Mouse (Mus musculus) adrenal gland, adult 8-10 months (tissue): Measurements from ENCODE around the gene Ccin. TPM values are rescaled to one million over a fixed set of nuclear protein-coding genes. Genes with fewer than 3 reads are reported as not detected.
A peak's percentile ranks its signal among the peaks of the same experiment; 100 is the strongest.

Experiments used
- DNase-seq: peaks from one replicate; pipeline ENCODE4 v3.0.0; 2022
- total RNA-seq, 4 experiments: library from RNA; stranded (reverse); gene quantifications; 2 replicates each; pipeline ENCODE4 v1.2.4; 2022

The Ccin gene
- total RNA-seq, 4 experiments from 2014 or later = not detected

DNA sequence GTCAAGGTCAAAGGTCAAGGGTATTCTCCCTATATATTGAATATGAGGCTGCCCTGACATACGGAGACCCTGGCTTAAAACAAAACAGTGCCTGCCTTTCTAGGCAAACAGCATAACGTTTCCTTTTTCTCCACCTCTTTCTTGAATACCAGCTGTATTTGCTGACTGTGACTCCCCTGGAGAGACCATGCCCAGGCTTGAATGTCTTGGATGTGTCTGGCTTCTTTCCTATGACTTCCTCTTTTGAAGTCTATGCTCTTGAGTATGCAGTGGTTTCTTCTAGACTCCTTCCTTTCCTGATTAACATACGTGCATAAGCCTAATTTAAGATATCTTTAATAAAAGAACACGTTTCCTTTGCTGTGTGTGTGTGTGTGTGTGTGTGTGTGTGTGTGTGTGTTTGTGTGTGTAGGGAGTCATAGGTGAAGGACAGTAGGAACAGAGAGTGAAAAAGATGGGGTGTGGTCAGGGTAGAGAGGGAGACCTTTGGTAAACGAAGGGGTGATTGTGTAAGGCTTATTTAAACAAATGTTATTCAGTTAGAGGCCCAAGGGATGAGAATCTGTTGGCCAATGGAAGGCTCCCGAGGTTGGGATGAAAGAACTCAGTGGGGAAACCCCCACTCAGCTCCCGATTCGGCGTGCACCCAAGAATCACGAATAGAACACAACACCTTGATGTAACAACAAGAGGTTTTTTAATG lies 8.2 kb upstream of the Ccin start:
- no peak for DNase-seq

GRCm38 (mm10) chr4:43976223-43976740 lies 7.0 kb upstream of the Ccin start:
- no peak for DNase-seq

DNA sequence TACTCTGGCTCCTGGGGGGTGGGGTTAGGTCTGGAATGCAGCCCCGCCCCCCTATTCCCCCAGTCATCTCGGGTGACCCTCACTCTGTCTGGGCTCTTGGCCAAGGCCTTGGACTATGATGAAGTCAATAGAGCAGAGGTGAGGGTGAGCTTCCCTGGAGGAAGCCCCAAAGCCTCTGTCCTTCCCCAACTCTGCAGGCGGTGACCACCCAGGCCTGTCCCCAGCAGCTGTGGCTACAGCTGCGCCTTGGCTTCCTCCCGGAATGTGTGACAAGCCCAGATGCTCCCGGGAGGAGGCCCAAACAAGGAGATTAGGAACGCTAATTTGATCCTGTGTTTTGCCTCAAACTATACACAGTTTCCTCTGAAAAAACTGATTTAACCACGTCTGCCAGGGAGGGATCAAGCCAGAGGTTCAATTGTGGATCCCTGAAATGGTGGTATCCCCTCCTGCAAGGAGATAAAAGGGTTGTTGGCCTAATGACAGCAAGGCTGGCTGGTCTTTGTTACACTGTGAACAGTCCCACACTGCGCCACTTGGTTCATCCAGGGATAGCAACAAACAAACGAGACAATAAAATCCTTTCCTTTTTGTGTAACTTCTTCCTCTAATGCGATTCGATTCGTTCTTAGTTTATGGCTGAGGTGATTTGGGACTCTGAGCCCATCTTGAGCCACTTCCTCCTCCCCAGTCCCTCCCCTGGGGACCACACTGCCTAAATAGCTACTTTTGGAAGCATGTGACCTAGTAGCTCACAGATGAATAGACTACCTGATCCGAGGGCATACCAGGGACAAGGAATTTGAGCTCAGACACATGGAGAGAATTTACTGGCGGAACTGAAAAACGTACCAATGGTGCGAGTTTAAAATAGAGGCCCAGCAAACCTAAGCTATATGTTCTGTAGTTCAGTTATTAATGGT lies 4.5 kb upstream of the Ccin start:
- peak; percentile 71 for DNase-seq

GRCm38 (mm10) chr4:43979746-43980145 lies 3.5 kb upstream of the Ccin start:
- DNase-seq = peak; percentile 44

DNA sequence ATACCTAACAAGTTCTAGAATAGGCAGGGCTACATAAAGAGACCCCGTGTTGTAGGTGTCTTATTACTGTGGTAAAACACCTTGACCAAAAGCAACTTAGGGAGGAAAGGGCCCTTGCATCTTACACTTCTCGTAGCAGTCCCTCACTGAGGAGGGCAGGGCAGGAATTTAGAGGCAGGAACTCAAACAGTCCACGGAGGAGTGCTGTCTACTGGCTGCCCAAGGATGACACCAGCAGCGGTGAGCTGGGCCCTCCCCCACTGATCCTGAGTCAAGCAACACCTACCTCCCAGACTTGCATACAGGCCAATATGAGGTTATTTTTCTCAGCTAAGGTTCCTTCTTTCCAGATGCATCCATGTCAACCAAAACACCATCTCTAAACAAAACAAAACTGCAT lies 3.0 kb upstream of the Ccin start:
- no peak for DNase-seq

GRCm38 (mm10) chr4:43980846-43981245 lies 2.4 kb upstream of the Ccin start:
- no peak for DNase-seq

- DNase-seq = no peak
Observed at GRCm38 (mm10) chr4:43981251-43981650, 2.0 kb upstream of the Ccin start.

DNA sequence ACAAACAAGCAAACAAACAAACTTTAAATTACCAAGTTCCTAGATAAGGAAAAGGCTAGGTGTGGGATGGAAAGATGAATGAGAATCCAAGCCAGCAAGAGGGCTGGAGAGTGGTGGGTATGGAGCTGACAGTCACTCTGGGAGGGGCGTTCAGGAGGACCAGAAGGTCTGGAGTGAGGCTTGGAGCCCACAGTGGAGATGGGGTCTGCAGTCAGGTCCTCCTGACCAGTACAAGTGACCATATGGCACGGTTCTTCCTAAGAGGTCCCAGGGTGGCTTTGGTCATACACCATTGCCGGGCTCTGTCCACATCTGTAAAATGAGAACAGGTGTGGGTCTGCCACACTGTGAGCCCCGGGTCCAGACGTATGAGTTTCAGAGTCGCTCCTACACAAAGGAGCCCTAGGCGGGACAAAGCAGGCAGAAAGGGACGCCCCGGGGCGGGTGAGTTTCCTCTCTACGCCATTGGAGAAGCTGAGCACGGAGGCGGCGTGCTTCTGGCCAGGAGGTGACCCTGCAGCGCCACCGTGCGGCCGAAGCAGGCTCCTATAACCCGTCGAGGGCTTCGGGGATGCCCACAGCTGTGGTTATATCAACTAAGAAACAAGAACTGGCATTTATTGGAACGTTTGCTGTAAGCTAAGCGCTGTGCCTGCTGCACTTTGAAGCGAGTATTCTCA lies 1.1 kb upstream of the Ccin start:
- peak; percentile 83 for DNase-seq

DNA sequence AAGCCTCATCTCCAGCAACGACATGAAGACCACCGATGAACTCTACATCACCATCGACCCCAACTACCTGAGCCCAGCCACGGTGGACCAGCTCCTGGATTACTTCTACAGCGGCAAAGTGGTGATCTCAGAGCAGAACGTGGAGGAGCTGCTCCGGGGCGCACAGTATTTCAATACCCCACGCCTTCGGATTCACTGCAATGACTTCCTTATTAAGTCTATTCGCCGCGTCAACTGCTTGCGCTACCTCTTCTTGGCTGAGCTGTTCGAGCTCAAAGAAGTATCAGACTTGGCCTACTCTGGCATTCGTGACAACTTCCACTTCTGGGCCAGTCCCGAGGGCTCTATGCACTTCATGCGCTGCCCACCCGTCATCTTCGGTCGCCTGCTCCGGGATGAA lies 473 bp downstream of the Ccin start:
- no peak for DNase-seq

GRCm38 (mm10) chr4:43984326-43984725 lies 1.0 kb downstream of the Ccin start:
- DNase-seq = no peak

DNA sequence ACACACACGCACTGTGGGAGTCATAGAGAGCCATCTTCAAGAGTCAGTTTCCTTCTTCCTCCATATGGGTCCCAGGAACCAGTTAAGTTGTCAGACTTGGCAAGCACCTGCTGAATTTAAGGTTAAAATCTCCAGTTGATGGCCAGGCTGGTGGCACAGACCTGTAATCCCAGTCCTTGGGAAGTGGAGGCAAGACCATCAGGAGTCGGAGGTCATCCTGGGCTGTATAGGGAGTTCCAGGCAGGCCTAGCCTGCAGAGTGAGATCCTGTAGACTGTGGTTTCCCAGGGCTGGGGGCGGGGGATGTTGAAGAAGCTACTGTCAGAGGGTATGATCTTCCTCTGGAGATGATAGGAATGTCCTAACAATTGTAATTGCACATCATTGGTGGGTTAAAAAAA lies 5.7 kb downstream of the Ccin start:
- no peak for DNase-seq

- DNase-seq = no peak
Observed at GRCm38 (mm10) chr4:43993072-43993471, 9.8 kb downstream of the Ccin start.

- DNase-seq = no peak
Observed at GRCm38 (mm10) chr4:43994342-43994741, 11.1 kb downstream of the Ccin start.

DNA sequence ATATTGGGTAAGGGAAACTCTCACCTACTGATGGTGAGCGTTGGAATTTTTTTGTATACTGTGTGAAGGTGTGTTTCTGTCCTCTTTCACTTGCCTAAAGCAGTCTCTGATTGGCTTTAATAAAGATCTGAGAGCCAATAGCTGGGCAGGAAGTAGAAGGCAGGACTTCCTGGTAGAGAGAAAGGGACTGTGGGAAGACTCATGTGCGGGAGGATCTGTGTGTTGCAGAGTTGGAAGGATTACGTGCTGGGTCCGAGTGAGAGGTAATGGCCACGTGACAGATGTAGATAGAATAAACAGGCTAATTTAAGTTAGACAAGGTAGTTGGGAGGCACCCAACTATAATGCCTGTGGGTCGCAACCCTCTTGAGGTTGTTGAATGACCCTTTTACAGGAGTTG lies 20.3 kb downstream of the Ccin start:
- DNase-seq = no peak

DNA sequence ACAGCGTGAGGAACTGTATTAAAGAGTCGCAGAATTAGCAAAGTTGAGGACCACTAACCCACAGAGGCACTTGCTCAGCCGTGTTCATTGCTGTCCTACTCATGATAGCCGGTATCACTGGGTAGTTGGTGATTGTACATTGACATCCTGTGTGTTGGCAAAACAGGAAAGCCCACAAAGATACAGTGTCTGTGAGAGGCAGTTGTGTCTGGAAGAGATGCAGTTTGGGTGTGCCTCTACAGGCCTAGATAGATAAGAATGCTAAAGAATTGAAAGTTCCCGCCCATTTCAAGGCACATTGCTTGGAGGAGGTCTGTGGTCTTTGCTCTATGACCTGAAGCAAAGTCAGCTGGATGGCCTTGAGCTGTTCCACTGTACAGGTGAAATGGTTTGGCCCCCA lies 20.8 kb downstream of the Ccin start, which contains the start of gene Clta:
Gene Clta, plus strand, starts transcription at position 327 of the 400 bp plus-strand sequence.
- DNase-seq = no peak

DNA sequence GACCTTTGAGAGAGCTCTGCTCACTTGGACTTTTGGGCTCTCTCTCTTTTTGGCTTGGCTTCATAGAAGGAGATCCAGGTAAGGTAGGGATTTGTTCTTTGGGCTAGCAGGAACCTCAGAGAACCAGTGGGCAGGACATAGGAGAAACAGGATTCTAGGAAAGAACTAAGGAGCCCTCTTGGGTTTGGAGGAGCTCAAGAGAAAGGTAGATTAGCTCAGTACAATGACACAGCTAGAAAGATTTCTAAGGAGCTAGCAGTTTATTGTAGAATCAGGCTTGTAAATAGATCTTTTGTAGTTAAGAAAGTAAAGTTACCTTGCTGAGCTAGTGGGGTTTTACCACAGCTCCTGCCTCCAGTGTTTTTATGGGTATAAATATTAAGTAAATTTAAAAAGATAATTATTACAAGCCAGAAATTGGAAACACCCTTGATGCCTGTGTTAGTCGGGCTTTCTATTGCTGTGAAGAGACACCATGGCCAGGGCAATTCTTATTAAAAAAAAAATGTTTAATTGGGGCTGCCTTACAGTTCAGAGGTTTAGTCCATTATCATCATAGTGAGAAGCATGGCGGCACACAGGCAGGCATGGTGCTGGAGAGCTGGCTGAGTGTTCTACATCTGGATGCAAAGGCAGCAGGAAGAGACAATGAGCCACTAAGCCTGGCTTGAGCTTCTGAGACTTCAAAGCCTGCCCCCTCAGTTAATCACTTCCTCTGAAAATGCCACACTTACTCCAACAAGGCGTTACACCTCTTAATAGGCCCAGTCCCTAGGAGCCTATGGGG lies 21.5 kb downstream of the Ccin start:
- DNase-seq = no peak

DNA sequence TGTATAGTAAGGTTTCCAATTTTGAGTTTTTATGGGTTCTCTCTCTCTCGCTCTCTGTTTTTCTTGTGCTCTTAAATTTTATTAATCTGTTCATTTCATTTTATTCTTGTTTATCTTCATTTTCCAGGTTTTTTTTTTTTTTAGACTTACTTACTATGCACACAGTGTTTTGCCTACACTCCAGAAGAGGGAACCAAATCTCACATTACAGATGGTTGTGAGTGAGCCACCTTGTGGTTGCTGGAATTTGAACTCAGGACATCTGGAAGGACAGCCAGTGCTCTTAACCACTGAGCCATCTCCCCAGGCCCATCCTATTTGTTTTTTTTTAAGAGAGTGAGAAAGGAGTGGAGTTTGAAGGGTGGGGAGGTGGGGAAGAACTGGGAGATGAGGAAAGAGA lies 26.9 kb downstream of the Ccin start:
- DNase-seq = no peak

GRCm38 (mm10) chr4:44010893-44011292 lies 27.6 kb downstream of the Ccin start:
- no peak for DNase-seq

DNA sequence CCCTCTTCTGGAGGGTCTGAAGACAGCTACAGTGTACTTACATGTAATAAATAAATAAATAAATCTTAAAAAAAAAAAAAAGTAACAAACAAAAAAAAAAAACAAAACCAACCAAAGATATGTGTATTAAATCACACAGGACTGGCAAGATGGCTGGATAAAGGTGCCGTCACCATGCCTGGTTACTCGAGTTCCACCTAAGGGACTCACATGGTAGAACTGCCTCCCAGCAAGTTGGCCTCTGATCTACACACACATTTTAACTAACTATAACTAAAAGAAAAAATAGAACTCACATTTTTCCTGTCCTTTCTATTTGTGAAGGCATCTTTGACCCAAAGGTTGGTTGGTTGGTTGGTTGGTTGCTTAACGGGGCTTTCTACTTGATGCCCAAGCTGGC lies 28.5 kb downstream of the Ccin start:
- DNase-seq = no peak

GRCm38 (mm10) chr4:44012376-44013367 lies 29.4 kb downstream of the Ccin start:
- DNase-seq = peak; percentile 94
